Mouse (Mus musculus): ENCODE results near the gene Krt19. TPM values are rescaled to one million over a fixed set of nuclear protein-coding genes. Genes with fewer than 3 reads are reported as not detected.

The Krt19 gene
- total RNA-seq (2015) (not detected in 2 replicates), total RNA-seq (2017) (not detected in 2 replicates)

- no peak for ATAC-seq (ENCODE audit: poor library complexity, severe bottlenecking)
Measured at GRCm38 (mm10) chr11:100148615-100149330, at the start of gene Krt19. Gene Krt19, minus strand, starts transcription at chr11:100148665.

DNA sequence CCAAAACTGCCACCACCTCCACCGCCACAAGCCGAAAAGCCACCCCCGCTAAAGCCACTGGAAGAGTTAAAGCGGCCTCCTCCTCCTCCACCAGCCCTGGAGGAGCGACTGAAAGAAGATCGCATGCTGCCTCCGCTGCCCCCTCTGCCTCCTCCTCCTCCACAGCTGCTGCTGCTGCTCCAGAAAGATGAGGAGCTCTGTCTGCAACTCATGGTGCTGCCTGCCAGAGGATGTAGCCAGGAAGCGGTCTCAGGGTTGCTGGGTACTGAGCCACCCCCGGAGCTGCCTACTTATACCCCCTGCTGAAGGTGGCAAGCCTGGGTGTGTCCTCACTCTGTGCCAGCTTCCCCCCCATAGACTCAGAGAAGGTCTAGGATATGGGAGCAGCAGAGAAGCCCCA, 44.5 kb upstream of the Krt19 start, which contains the start of gene Krt9:
Gene Krt9, minus strand, starts transcription at position 255 of the 400 bp plus-strand sequence.
- ATAC-seq (ENCODE audit: poor library complexity, severe bottlenecking), result no peak

GRCm38 (mm10) chr11:100191820-100192219, 43.4 kb upstream of the Krt19 start:
- no peak for ATAC-seq (ENCODE audit: poor library complexity, severe bottlenecking)

DNA sequence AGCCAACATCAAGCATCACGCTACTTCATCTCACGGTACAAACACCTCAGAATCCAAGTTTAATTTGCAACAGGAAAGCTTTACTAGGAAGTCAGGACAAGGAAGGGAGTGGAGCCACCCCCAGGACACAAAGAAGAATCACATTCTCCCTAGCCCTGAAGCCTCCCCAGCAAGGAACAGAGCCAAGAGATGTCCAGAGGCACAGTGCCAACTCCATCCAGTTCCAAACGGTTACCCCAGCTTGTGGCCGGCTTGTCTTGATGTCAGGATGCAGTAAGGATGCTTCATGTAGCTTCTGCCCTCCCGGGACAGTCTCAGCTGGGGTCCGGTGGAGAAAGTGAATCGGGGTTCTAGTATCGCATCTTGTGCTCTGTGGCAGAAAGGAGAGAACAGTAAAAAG, 38.3 kb upstream of the Krt19 start:
- ATAC-seq (ENCODE audit: poor library complexity, severe bottlenecking), result no peak

- no peak for ATAC-seq (ENCODE audit: poor library complexity, severe bottlenecking)
Measured at GRCm38 (mm10) chr11:100181725-100182124, 33.3 kb upstream of the Krt19 start.

GRCm38 (mm10) chr11:100179260-100179659, 30.8 kb upstream of the Krt19 start:
- no peak for ATAC-seq (ENCODE audit: poor library complexity, severe bottlenecking)

GRCm38 (mm10) chr11:100178307-100178706, 29.8 kb upstream of the Krt19 start:
- ATAC-seq (ENCODE audit: poor library complexity, severe bottlenecking), result no peak

GRCm38 (mm10) chr11:100176791-100177190, 28.3 kb upstream of the Krt19 start:
- no peak for ATAC-seq (ENCODE audit: poor library complexity, severe bottlenecking)

GRCm38 (mm10) chr11:100168765-100169762, 20.6 kb upstream of the Krt19 start:
- peak; percentile 71 for ATAC-seq (ENCODE audit: poor library complexity, severe bottlenecking)

DNA sequence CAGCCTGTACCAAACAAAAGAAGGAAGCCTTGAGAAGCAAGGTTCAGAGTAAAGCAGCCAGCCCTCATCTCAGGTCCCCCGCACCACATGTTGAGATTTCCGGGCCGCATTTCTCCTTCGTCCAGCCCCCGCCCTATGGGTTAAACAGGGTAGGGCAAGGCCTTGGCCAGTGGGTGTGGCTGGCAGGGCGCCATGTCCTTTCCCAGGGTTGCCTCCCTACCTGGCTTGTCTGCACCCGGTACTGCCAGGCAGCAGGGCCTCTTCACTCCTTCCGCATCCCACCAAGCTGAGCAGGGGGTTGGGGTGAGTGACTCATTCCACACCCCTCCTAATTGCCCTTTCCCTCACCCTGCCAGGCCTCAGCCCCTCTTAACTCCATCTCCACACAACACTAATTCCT, 19.6 kb upstream of the Krt19 start:
- no peak for ATAC-seq (ENCODE audit: poor library complexity, severe bottlenecking)

DNA sequence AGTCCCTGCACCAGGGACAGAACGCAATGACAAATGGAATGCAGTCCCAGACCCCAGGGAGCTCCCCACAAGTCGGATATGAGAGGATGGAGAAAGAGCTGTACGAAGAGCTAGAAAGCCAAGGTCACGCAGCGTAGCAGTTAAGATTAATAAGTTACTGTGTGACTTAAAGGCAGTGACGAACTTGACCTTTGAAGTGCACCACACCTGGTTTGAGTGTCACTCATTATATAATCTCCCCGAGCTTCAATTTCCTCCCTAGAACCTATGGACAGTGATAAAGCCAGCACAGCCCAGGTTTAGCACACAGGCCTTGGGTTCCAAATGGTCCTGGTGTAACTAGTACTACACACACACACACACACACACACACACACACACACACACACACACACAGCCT, 15.9 kb upstream of the Krt19 start:
- no peak for ATAC-seq (ENCODE audit: poor library complexity, severe bottlenecking)

- no peak for ATAC-seq (ENCODE audit: poor library complexity, severe bottlenecking)
Measured at GRCm38 (mm10) chr11:100157908-100158477, 9.5 kb upstream of the Krt19 start.

GRCm38 (mm10) chr11:100157331-100157730, 8.9 kb upstream of the Krt19 start:
- ATAC-seq (ENCODE audit: poor library complexity, severe bottlenecking), result no peak

DNA sequence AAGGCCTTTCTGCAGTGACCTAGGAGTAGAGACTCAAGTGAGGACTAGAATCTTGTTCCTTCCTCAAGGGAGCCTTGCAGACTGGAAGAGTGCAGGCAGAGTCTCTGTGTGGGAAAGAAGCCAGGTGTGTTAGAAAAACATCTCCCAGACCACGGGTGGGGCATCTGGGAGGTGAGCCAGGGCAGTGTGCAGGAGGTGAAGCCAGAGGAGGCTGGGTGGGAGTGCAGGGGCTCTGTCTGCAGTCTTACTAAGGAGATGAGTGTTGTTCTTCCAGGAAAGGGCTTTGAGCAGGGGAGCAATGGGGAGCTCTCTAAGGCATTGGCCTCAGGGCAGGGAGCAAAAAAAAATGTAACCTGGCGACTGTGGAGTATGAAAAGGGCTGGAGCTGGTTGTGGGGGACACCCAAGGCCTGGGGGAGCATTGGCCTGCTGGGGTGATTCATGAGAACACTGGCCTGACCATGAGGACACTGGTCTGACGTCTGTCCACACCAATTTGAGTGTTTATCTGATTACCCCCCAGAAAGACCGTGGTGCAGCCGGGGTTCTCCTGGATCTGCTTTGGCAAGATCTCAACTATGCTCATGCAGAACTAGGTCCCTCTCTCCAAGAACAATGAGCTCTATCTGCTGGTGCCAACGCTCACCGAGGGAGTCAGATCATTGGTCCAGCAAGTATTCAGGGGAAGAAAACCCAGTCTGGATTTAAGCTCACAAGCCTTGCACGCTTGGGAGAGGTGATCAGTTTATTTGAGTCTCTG, 7.2 kb upstream of the Krt19 start:
- ATAC-seq (ENCODE audit: poor library complexity, severe bottlenecking), result no peak

DNA sequence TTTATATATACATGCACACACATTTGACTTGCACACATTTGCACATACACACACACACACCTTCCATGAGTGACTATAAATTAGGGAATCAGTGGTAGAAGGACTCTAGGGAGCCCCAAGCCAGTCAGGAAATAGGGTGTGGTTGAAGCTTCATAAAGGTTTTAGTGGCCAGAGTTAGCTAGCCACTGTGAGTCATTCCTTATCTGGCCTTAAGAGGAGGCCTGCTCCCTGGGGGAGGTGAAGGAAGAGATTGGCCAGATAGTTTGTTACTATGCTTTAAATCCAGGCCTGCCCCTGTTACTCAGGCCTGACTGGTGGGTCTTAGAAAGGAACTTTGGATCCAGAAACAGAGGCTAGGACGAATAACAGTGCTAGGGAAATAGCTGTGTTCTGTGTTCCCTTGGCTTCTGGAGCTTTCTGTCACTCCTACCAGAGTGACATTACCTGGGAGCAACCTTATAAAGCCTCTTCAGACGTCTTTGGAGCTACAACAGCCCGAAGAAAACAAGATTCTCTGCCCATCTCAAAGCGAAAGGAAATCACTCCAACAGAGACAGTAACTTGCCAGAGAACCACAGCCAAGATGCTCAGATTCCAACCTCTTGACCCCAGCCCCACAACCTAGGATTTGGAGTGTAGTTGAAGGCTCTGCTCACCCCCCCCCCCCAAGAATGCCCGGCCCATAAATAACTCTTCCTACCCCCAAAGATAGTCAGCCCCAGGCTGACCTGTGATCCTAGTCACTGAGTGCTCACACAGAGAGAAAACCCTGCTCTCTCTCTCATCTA, 705 bp downstream of the Krt19 start:
- no peak for ATAC-seq (ENCODE audit: poor library complexity, severe bottlenecking)

GRCm38 (mm10) chr11:100145858-100146560, 2.5 kb downstream of the Krt19 start:
- ATAC-seq (ENCODE audit: poor library complexity, severe bottlenecking), result no peak

GRCm38 (mm10) chr11:100145104-100145503, 3.4 kb downstream of the Krt19 start:
- ATAC-seq (ENCODE audit: poor library complexity, severe bottlenecking), result no peak

DNA sequence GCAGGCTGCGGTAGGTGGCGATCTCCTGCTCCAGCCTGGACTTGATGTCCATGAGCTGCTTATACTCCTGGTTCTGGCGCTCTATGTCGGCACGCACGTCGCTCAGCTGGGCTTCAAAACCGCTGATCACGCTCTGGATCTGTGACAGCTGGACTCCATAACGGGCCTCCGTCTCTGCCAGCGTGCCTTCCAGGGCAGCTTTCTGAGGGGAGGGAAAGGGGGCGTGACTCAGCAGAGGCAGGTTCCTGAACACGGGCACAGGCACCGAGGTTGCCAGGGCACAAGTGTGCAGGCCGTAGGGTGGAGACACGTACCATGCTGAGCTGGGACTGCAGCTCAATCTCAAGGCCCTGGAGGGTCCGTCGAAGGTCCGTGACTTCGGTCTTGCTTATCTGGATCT, 7.5 kb downstream of the Krt19 start:
- no peak for ATAC-seq (ENCODE audit: poor library complexity, severe bottlenecking)

DNA sequence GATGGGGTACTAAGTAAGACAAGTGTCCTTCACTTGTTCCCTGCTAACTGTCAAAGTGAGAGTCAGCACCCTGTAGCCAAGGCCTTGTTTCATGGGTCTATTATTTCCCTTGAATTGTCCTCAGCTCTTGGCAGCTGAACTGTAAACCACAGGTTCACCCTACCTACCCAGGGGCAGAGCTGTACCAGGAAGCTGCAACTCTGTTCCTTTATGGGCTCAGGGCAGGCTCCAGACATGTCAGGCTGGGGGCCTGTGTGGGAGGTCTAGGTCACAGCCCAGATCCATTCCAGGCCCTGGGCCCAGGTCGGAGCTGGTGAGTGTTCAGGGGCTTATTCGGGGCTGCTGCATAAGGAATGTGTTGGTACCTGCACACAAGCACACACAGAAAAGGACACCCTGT, 9.1 kb downstream of the Krt19 start:
- no peak for ATAC-seq (ENCODE audit: poor library complexity, severe bottlenecking)
